Mouse (Mus musculus) left cerebral cortex, adult 2 months (tissue): ENCODE data around the gene Trim45. TPM values are rescaled to one million over a fixed set of nuclear protein-coding genes. Genes with fewer than 3 reads are reported as not detected.

Experiments used
- DNase-seq, 2 experiments: peaks; one replicate each; pipeline ENCODE4 v3.0.0; 2021 to 2022; ENCODE audit warnings: low spot score in 2 of 2, mixed read lengths in 1 of 2; ENCODE audit errors: extremely low spot score in 1 of 2
- H3K27ac ChIP-seq: fragments of 200-600 bp; 2 replicates; pipeline ENCODE4 v1.8.1; 2022
- H3K4me3 ChIP-seq: fragments of 200-600 bp; 2 replicates; pipeline ENCODE4 v1.8.1; 2022
- CTCF ChIP-seq: fragments of 200-600 bp; IDR thresholded peaks from 2 replicates; pipeline ENCODE4 v1.8.1; 2022; ENCODE audit warnings: antibody characterized with exemption, mild to moderate bottlenecking, moderate library complexity
- intact Hi-C: fragments of 180-260 bp; cut with DNase I; formaldehyde crosslinking; loops from one replicate; pipeline ENCODE4 v1.15.1; 2025
- long read RNA-seq, 2 experiments: library from polyadenylated mRNA; stranded (forward); transcript quantifications; one replicate each; pipeline ENCODE4 v2.0.0; 2021; ENCODE audit warnings: borderline mapping rate in 2 of 2
- total RNA-seq, 2 experiments: library from RNA; stranded (reverse); gene quantifications; 2 replicates each; pipeline ENCODE4 v1.2.3; 2021

The Trim45 gene
- total RNA-seq, result 10 to 100 TPM; 11.7 to 11.9 TPM
- long read RNA-seq, experiment 1, full-length matches to known transcripts, result 1 of 4 reads
- long read RNA-seq, experiment 1, partial matches to known transcripts, result 0 of 4 reads
- long read RNA-seq, experiment 1, other reads (novel, unspliced or antisense), result 3 of 4 reads
- long read RNA-seq, experiment 2, result 0 reads

DNA sequence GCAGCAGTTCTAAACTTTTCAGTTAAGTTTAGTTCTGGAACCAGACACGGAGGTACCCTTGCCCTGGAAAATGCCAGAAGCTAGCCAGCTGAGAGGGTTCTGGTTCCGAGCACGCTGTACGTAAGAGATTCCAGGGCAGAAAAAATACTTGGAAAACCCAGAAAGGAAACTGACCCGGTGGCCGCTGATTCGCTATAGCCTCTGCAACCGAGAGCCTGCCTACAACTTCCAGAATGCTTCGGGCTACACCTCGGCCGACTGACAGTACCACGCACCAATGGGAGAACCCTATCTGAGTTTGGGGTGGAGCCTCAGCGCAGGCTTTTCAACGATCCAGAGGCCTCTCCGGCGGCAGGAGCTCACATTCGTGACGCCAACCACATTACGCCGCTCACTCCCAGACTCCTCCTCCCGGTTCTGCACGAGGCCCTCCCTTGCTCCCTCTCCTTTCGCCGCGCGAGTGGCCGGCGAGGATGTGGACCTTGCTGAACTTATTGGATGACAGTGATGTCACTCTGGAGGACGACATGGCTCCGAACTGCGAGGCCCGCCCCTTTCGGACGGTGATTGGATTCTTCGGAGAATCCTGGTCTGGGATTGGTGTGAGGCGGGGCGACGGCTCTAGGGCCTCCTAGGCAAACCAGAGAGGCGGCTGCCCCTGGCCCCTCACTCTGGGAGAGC is at the start of gene Trim45:
Trim45 (plus strand) TSS at position 378 of the 681 bp plus-strand sequence.
- Histone ChIP-seq H3K4me3 (peak within 1 kb of the TSS; percentile 63), H3K27ac (peak within 1 kb of the TSS; percentile 93)
- DNase-seq, result peak; percentile 97 to 99
- intact Hi-C loops, result loop anchor here (2.0 kb wide), 1 partner anchor 239 kb away; no protein-coding TSS in a partner anchor
- TF ChIP-seq CTCF, result no peak

- no peak for TF ChIP-seq CTCF
- intact Hi-C loops, result no loop called here
- DNase-seq, result no peak
These were observed 44.9 kb upstream of the Trim45 start for GRCm38 (mm10) chr3:100877057-100877456.

GRCm38 (mm10) chr3:100881403-100881802 is 40.6 kb upstream of the Trim45 start:
- Histone ChIP-seq H3K4me3 (no peak overlapping the region), H3K27ac (no peak overlapping the region; the same call in 1 of the 2 replicates)
- intact Hi-C loops, result no loop called here
- DNase-seq, result no peak
- no peak for TF ChIP-seq CTCF

More at GRCm38 (mm10) chr3:100877057-100877456, 44.9 kb upstream of the Trim45 start:
- H3K27ac ChIP-seq, result no peak overlapping the region
- no peak overlapping the region for H3K4me3 ChIP-seq

DNA sequence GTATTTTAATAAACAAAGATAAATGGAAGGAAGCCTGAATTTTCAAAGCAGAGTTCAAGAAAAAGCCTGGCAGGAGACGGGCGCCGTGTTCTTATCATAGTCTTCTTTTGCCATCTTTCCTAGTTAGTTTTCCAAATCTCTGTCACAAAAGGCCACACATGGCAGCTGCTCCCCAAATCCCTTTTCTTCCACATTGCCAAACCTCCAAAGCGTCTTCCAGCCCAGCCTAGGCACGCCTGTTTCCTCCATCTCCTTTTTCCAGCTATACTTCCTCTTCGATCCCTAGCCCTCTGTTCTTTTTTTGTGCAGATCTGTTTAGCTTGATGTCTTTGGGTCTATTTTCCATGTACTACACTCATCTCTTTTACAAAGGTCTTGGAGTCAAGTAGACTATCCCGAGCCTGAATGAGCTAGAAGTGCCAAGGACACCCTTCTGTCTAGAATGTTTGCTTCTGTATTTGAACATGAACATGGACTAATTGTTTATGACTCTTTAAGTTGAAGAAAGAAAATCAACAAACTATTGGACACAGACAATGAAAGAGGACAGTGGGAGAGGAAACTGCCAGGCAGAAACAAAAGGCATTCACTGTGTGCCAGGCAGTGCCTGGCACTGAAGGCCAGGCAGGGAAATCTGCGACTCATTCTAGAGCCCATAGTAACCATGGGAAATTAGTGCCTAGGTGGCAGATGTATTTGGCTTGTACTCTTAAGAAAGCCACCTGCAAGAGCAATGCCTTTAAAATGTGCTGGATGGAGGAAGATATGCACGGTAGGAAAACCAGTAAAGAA is 40.0 kb upstream of the Trim45 start:
- intact Hi-C loops, result no loop called here
- no peak for DNase-seq

DNA sequence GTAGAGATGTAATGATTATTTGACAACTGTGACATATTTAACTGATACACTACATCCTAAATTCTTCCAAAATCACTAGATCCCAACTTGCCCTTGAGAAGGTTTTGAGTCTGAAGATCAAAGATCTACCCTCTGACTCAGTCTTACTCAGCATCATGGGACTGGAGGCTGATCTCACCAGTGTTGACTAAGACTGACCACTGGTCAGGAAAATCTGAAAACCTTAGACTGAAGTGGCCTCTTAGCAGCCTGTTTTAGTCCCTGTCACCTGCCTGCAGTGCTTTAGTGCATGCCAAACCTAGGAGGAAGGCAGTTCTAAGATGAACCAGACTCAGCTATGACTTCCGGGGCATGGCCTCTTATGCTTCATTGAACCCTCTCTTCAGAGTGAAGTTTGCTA is 32.8 kb upstream of the Trim45 start:
- Histone ChIP-seq H3K27ac (no peak overlapping the region), H3K4me3 (no peak overlapping the region)
- DNase-seq, result no peak
- intact Hi-C loops, result no loop called here
- TF ChIP-seq CTCF, result no peak

More for the DNA sequence above, 40.0 kb upstream of the Trim45 start:
- no peak overlapping the region for H3K4me3 ChIP-seq
- H3K27ac ChIP-seq, result no peak overlapping the region; the same call in 1 of the 2 replicates
- no peak for TF ChIP-seq CTCF

GRCm38 (mm10) chr3:100890406-100890805 is 31.6 kb upstream of the Trim45 start:
- no peak overlapping the region for H3K4me3 ChIP-seq
- peak overlapping the region; percentile 48; the same call in 1 of the 2 replicates for H3K27ac ChIP-seq
- no peak for TF ChIP-seq CTCF
- DNase-seq, result no peak
- intact Hi-C loops, result no loop called here

DNA sequence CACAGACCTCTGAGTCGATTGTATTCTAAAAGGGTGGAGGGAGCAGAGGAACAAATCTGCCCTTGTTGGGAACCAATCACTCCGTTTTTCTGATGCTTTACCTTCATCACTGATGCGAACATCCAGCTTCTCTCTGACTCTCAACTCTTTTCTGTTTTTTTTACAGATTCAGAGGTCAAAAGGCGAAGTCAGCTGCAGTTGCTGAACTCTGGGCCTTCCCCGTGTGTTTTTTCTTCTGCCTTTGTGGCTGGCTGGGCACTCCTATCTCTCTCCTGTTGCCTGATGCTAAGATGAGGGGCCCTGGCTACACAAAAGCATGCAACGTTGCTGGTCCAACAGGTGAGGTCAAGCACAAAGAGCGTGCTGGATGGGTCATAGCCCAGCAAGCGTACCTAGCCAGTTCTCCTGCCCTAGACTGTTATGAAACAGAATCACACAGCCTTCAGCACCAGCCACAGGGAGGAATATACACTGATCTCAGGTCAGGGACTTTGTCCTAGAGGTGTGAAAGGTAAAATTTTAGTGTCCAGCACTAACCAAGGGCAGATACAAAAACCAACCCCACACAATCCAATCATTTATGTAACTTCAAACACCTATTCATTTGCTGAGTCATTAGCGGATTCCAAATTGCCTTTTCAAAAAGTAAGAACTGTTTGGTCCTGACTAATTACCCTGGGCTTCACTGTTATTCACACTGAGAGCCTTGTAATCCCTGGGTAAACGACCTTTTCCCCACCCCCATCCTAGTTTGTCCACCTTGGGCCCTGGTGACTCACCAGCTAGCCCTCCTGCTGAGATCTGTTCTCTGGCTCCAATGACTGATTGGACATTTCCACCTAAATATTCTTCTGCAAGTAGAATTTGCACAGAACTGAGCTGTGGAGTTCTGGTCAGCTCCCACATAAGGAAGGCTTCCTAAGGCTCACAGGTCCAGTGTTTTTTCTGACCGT is 29.3 kb upstream of the Trim45 start:
- TF ChIP-seq CTCF, result no peak
- no peak overlapping the region for H3K4me3 ChIP-seq
- intact Hi-C loops, result no loop called here
- no peak overlapping the region for H3K27ac ChIP-seq
- DNase-seq, result no peak

DNA sequence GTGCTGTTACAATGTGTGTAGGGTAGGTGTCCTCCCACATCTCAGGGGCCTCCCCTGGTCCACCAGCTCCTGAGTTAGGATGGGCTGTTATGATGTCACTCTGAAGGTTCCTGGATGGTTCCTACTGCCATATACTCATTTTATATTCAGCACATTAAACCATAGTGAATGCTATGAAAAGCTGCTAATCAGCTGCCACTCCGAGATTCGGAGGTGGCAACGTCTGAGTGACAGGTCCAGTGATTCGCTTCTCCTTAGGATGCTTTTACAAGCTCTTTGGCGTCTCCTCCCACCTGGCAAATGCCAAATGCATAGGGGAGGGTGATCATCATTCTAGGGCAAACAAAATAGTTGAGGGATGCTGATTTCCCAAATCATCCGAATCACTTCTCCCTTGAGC is 26.5 kb upstream of the Trim45 start:
- H3K4me3 ChIP-seq, result no peak overlapping the region
- H3K27ac ChIP-seq, result no peak overlapping the region
- TF ChIP-seq CTCF, result no peak
- intact Hi-C loops, result no loop called here
- no peak for DNase-seq

- no peak for TF ChIP-seq CTCF
- no peak for DNase-seq
- intact Hi-C loops, result loop anchor here (2.0 kb wide), 1 partner anchor 137 kb away; no protein-coding TSS in a partner anchor
- Histone ChIP-seq H3K27ac (no peak overlapping the region), H3K4me3 (no peak overlapping the region)
These were observed 15.9 kb upstream of the Trim45 start for GRCm38 (mm10) chr3:100906128-100906527.

DNA sequence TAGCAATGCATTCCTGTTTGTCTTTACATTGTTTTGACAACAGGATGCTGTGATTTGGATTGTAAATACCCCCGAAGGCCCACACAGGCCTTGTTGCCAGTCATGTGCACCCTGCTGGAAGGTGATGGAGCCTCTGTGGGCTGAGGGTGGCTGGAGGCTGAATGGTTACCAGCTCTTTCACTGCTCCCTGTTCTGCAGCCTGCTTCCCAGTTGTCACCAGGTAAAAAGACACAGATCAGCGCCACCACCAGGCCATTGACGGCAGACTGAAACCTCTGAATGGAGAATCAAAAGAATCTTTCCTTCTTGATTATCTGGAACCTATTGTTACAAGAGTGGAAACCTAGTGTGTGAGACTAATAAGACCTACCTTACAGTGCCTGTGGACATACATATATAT is 15.1 kb upstream of the Trim45 start:
- intact Hi-C loops, result loop anchor here (2.0 kb wide), 1 partner anchor 138 kb away; no protein-coding TSS in a partner anchor
- no peak for DNase-seq

GRCm38 (mm10) chr3:100908594-100908993 is 13.4 kb upstream of the Trim45 start:
- Histone ChIP-seq H3K27ac (no peak overlapping the region), H3K4me3 (no peak overlapping the region)
- no peak for TF ChIP-seq CTCF
- DNase-seq, result no peak
- intact Hi-C loops, result no loop called here

More for the DNA sequence above, 15.1 kb upstream of the Trim45 start:
- peak; percentile 40 for TF ChIP-seq CTCF
- no peak overlapping the region for H3K4me3 ChIP-seq
- H3K27ac ChIP-seq, result no peak overlapping the region
